Mouse (Mus musculus) hindbrain, embryonic 11.5 days (tissue): ENCODE measurements at regions not wholly inside any gene's neighbourhood (a gene's known extent, or its start where the extent isn't known, plus 50 kb on each side); places are given as distances from the start of the nearest gene placed in this dataset.

Experiments
- ATAC-seq: fragments of 200-750 bp; cut with Nextera tagmentation; 2 replicates; pipeline ENCODE4 v1.8.0; 2017; ENCODE audit warnings: mild to moderate bottlenecking, moderate TSS enrichment, moderate library complexity; ENCODE audit not compliant: low FRiP score
- DNase-seq: peaks from one replicate; pipeline ENCODE4 v3.0.0-alpha.2; 2015; ENCODE audit warnings: low spot score
- H3K27ac ChIP-seq: fragments of 300-500 bp; sonication (generic); 2 replicates; pipeline ENCODE4 v1.5.1; 2014; ENCODE audit warnings: mild to moderate bottlenecking, low read depth, low read length
- H3K27me3 ChIP-seq: fragments of 300-500 bp; sonication (generic); 2 replicates; pipeline ENCODE4 v1.6.1; 2014; ENCODE audit warnings: mild to moderate bottlenecking, low read length, moderate library complexity, mixed read lengths; ENCODE audit not compliant: control insufficient read depth, insufficient read depth
- H3K36me3 ChIP-seq: fragments of 300-500 bp; sonication (generic); 2 replicates; pipeline ENCODE4 v1.6.1; 2014; ENCODE audit warnings: mild to moderate bottlenecking, low read length, moderate library complexity, mixed read lengths; ENCODE audit not compliant: control insufficient read depth, insufficient read depth
- H3K4me1 ChIP-seq: fragments of 300-500 bp; sonication (generic); replicated peaks from 2 replicates; pipeline ENCODE4 v1.6.1; 2014; ENCODE audit warnings: low read length, mixed read lengths; ENCODE audit not compliant: control insufficient read depth, insufficient read depth
- H3K4me2 ChIP-seq: fragments of 300-500 bp; sonication (generic); replicated peaks from 2 replicates; pipeline ENCODE4 v1.6.1; 2014; ENCODE audit warnings: mild to moderate bottlenecking, low read depth, low read length
- H3K4me3 ChIP-seq: fragments of 300-500 bp; sonication (generic); 2 replicates; pipeline ENCODE4 v1.5.1; 2014; ENCODE audit warnings: low read depth, low read length
- H3K9ac ChIP-seq: fragments of 300-500 bp; sonication (generic); 2 replicates; pipeline ENCODE4 v1.6.1; 2014; ENCODE audit warnings: low read depth, low read length
- H3K9me3 ChIP-seq: fragments of 300-500 bp; sonication (generic); 2 replicates; pipeline ENCODE4 v1.6.1; 2016; ENCODE audit warnings: low read length; ENCODE audit not compliant: control insufficient read depth
- WGBS: fragments of 180-500 bp; shearing (Covaris S2); extraction: QIAGEN DNeasy Blood & Tissue Kit; methylation state at CpG from one replicate; pipeline ENCODE4 v1.1.7; 2014; 5-methylcytosine and 5-hydroxymethylcytosine counted together

DNA sequence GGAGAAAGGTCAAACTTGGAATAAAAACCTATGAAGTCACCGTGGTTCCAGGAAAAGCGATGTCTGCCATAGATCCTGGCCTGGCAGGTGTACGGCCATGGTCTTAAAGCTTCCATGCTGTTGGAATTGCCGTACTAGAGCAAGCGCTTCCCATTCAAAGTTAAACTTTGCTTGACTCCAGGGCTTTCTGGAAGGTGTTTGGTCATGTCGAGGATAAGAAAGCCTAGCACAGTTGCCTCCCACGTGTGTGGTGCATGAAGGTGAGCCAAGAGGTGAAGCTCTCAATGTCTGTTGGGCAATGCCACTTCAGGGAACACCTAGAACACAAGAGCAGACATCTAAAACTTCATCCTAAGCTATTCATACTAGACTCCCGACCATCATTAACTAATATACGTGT is 174.3 kb upstream of the Fam19a5 start:
- Histone ChIP-seq H3K27ac (no peak overlapping the region), H3K9me3 (no peaks in the 10 kb centered on the region), H3K36me3 (no peaks in the 10 kb centered on the region), H3K27me3 (no peaks in the 10 kb centered on the region), H3K4me1 (no peaks in the 10 kb centered on the region), H3K9ac (no peak overlapping the region), H3K4me2 (no peak overlapping the region), H3K4me3 (no peak overlapping the region)
- 91% methylated on average over 9 of the region's 9 CpGs for WGBS
- DNase-seq = no peak
- no peak for ATAC-seq

GRCm38 (mm10) chr15:87370761-87371160 is 173.3 kb upstream of the Fam19a5 start:
- Histone ChIP-seq H3K4me3 (no peak overlapping the region), H3K27me3 (no peaks in the 10 kb centered on the region), H3K27ac (no peak overlapping the region), H3K9me3 (no peaks in the 10 kb centered on the region), H3K9ac (no peak overlapping the region), H3K4me1 (no peaks in the 10 kb centered on the region), H3K36me3 (no peaks in the 10 kb centered on the region), H3K4me2 (no peak overlapping the region)
- WGBS = 81% methylated on average over 7 of the region's 7 CpGs
- ATAC-seq (no peak), DNase-seq (no peak)

DNA sequence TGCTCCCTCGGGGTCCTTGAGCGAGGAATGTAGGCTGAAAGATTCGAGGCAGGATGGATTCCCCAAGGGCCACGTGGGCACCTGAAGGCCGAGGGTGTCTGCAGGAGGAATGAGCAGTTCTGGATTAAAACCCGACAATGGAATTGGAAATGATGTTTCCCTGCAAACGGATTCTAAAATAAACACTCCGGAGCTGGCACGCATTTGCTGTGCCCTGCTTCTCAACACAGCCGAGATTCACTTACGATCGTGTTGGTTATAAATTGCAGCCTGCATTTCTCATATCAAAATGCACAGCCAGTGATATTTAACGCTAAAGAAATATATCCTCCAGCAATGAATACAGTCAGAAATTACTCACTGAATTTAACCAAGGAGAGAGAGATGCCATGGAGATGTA is 169.4 kb upstream of the Fam19a5 start:
- no peaks in the 10 kb centered on the region for H3K36me3 ChIP-seq
- no peak for DNase-seq
- 84% methylated on average over 13 of the region's 13 CpGs for WGBS
- H3K4me3 ChIP-seq = no peak overlapping the region
- no peak overlapping the region for H3K9ac ChIP-seq
- H3K27me3 ChIP-seq = no peaks in the 10 kb centered on the region
- ATAC-seq = no peak
- H3K9me3 ChIP-seq = no peaks in the 10 kb centered on the region
- no peaks in the 10 kb centered on the region for H3K4me1 ChIP-seq
- H3K4me2 ChIP-seq = no peak overlapping the region
- no peak overlapping the region for H3K27ac ChIP-seq

GRCm38 (mm10) chr15:87375596-87376194 is 168.4 kb upstream of the Fam19a5 start:
- H3K4me2 ChIP-seq = no peak overlapping the region
- H3K27me3 ChIP-seq = no peaks in the 10 kb centered on the region
- H3K36me3 ChIP-seq = no peaks in the 10 kb centered on the region
- H3K9ac ChIP-seq = no peak overlapping the region
- no peaks in the 10 kb centered on the region for H3K4me1 ChIP-seq
- H3K4me3 ChIP-seq = no peak overlapping the region
- ATAC-seq = no peak
- WGBS = 77% methylated on average over 14 of the region's 14 CpGs
- no peak overlapping the region for H3K27ac ChIP-seq
- no peaks in the 10 kb centered on the region for H3K9me3 ChIP-seq
- DNase-seq = no peak

GRCm38 (mm10) chr15:87383551-87384265 is 160.4 kb upstream of the Fam19a5 start:
- no peaks in the 10 kb centered on the region for H3K36me3 ChIP-seq
- H3K4me2 ChIP-seq = no peak overlapping the region
- no peak overlapping the region for H3K9ac ChIP-seq
- H3K27ac ChIP-seq = no peak overlapping the region
- no peaks in the 10 kb centered on the region for H3K27me3 ChIP-seq
- no peaks in the 10 kb centered on the region for H3K9me3 ChIP-seq
- DNase-seq (no peak), ATAC-seq (no peak)
- no peak overlapping the region for H3K4me3 ChIP-seq
- 56% methylated on average over 6 of the region's 6 CpGs for WGBS
- H3K4me1 ChIP-seq = no peaks in the 10 kb centered on the region

- Histone ChIP-seq H3K4me3 (no peak overlapping the region), H3K4me1 (no peaks in the 10 kb centered on the region), H3K27me3 (no peaks in the 10 kb centered on the region), H3K9ac (no peak overlapping the region), H3K9me3 (no peaks in the 10 kb centered on the region), H3K36me3 (no peaks in the 10 kb centered on the region), H3K27ac (no peak overlapping the region), H3K4me2 (no peak overlapping the region)
- ATAC-seq (no peak), DNase-seq (no peak)
- 80% methylated on average over 13 of the region's 13 CpGs for WGBS
Measured at GRCm38 (mm10) chr15:87384279-87385066, 159.6 kb upstream of the Fam19a5 start.

DNA sequence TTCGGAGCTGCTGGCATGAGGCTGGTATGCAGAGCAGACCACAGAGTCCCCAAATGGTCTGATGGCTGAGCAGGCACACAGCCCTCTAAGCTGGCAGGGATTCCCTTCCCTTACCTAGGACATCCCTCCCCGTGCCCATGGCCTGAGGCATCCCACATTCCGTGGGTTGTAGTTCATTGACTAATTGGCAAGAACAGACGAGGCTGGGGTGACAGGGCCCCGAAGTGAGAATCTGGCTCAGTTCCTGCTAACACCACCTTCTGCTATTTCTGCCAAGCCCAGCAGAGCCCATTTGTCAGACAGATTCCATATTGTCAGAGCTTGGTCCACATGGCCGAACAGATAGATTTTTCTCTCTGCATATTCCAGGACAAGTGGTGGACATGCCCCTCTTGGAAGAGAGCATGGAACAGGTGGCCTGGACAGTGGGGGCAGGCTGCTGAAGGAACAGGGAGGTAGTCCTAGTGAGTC is 157.6 kb upstream of the Fam19a5 start:
- DNase-seq = no peak
- Histone ChIP-seq H3K27ac (no peak overlapping the region), H3K9ac (no peak overlapping the region), H3K27me3 (no peaks in the 10 kb centered on the region), H3K36me3 (no peaks in the 10 kb centered on the region), H3K4me2 (no peak overlapping the region), H3K4me3 (no peak overlapping the region), H3K9me3 (no peaks in the 10 kb centered on the region), H3K4me1 (no peaks in the 10 kb centered on the region)
- no peak for ATAC-seq
- WGBS = 90% methylated on average over 6 of the region's 6 CpGs

GRCm38 (mm10) chr15:87391395-87391794 is 152.7 kb upstream of the Fam19a5 start:
- Histone ChIP-seq H3K4me3 (no peak overlapping the region), H3K27ac (no peak overlapping the region), H3K4me2 (no peak overlapping the region), H3K4me1 (no peaks in the 10 kb centered on the region), H3K36me3 (no peaks in the 10 kb centered on the region), H3K27me3 (no peaks in the 10 kb centered on the region), H3K9me3 (no peaks in the 10 kb centered on the region), H3K9ac (no peak overlapping the region)
- peak; percentile 11 for DNase-seq
- 46% methylated on average over 8 of the region's 8 CpGs for WGBS
- no peak for ATAC-seq
